Mouse (Mus musculus): Measurements from ENCODE around the gene Tppp2.
A peak's percentile ranks its signal among the peaks of the same experiment; 100 is the strongest.
"Not testable (repeated sequence)": the region's sequence is repeated elsewhere in the genome, so short reads cannot be mapped to it uniquely, and the experiment has no call there.

Tppp2 gene

DNA sequence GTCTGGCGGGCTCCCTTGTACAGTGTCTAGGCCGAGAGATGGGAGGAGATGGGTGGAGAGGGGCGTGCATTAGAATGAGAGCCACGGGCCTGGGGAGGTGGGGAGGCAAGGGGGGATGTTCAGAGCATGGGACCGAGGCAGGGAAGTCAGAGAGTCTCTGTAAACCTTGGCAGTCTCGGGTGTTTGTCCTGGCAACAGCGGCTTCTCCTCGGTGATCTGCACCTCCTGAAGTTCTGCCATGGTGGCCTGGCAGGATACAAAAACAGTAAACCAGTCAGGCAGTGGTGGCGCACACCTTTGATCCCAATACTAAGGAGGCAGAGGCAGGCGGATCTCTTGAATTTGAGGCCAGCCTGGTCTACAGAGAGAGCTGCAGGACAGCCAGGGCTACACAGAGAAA lies 6.9 kb upstream of the Tppp2 start:
- no peak for DNase-seq (ENCODE audit: low read depth, low spot score)

DNA sequence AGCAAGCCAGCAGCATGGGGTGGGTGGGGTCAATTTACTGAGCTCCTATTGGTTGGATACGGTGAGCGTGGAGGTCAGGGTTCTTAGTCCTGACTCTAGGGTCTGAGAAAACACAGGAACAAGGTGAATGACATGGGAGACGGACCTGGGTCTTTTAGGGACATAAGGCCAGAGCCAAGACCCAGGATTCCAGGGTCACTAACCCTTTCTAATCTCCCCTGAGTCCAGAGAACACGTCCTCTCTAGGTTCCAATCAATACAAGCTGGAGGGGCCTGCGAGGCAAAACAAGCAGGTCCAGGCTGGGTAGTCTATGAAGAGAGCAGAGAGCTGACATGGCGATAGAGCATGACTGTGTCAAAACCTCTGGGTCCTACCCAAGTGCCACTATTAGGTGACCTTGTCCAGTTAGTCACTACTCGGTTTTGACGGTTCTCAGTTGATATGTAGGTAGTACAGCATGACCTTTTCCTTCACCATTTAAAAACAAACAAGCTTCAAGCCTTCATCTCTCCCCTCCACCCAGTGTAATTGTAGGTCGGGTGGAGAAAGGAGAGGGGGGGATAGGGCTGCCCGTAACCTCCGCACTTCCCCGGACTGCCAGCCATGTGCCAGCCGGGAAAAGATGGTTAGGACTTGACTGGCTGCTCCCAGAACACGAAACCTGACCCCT lies 5.7 kb upstream of the Tppp2 start:
- DNase-seq (ENCODE audit: low read depth, low spot score) = peak; percentile 32

- peak; percentile 86 for DNase-seq (ENCODE audit: low read depth, low spot score)
Observed at GRCm38 (mm10) chr14:51913062-51913959, 4.9 kb upstream of the Tppp2 start.

DNA sequence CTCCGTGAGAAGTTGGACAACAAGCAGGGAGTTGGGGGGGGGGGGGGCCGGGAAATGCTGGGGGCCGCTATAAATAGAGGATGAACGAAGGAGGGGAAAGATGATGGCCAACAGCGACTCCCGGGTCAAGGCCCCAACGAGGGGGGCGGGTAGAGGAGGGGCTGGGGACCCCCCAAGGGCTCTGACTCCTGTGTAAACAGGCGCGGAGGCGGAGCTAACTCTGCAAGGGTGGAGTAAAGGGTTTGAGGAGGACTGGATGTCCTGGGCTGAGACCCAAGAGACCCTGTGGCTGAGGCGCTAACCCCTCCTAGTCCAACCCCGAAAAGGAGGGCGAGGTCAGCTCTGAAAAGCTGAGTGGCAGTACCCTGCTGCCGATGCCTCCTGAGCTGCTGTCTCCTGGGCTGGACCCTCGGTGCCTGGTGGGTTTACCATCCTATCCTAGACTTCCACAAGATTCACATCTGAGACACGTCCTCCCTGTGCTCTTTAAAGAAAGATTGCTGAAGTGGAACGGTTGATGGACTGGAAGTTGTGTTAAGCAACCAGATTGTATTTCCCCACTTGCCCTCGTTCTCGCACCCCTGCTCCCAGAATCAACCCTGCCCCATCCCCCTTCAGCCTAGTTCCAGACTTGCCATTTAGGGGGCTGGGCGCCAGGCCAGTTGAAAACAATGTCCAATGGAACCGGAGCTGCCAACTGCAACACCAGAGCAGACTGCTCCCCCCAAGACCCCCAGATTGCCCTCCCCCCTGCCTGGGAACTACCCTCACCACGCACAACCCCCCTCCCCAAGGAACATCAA lies 4.1 kb upstream of the Tppp2 start, which contains the start of gene Ndrg2:
Gene Ndrg2 (minus strand): TSS at position 199 of the 803 bp plus-strand sequence.
- peak; percentile 53 for DNase-seq (ENCODE audit: low read depth, low spot score)

DNA sequence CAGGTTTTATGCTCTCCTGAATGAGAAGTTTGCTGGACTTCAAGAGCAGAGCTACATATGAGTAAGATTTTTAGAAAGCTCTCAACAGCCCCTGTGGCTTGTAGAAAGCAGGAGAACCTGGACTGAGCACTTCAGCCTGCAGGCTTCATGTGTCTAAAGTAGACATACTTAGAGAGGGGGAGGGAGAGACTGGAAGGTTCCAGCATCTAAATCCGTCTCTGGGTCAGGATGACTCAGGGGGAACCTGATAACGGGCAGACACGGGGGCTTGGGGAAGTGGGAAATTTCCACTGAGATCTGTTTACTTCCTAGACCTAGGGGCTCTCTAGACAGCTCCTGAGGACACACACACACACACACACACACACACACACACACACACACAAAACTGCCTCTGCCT lies 3.2 kb upstream of the Tppp2 start:
- DNase-seq (ENCODE audit: low read depth, low spot score) = no peak

DNA sequence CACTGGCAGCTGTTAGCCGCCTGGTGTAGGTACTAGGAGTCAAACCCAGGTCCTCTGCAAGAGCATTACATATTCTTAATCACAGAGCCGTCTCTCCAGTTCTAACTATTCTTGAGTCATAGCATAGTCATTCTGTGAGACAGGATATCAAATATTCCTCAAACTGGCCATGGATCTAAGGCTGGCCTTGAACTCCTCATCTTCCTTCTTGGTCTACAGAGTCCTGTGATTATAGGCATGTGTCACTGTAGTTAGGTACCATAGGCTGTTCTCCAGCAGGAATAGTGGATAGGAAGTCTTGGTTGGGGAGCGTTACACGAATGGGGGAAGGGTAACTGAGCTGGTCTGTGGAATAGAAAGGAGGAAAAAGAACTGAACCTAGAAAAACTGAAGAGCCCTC lies 1.7 kb upstream of the Tppp2 start:
- no peak for DNase-seq (ENCODE audit: low read depth, low spot score)

GRCm38 (mm10) chr14:51918966-51919365 lies 741 bp downstream of the Tppp2 start:
- no peak for DNase-seq (ENCODE audit: low read depth, low spot score)

DNA sequence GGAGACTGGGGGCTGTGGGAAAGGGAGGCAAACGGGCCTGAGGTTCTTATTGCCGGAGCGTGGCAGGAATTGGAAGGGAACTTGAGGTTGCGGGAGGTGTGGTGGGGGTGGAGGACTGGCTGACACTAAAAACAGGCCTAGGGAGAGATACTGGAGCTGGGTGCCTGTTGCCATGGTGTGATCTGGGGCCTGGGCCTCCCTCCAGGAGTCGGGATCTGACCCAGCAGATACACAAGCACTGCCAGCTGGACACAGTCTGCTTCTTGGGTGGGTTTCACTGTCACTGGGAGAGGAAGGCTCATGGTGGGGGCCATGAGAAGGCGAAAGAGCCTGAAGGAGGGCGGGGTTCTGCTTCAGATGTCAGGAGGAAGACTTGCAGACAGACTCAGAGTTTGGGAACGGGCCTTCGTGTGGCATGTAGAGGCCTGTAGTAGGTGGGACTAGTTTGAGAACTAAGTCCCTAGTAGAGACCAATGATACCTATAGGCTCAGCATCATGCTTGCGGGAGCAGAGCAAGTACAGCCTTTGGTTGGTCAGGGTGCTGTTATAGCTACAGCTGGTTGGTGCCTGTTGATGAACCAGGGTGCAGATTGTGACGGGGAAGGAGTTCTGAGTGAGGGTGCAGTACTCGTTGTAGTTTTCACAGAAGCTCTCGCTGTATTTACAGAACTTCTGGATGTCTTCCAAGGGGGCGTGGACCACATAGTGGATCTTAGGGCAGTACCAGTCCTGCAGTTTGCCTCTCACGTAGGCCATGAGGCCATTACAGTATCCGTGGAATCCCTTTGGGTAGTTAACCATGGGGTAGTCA lies 3.7 kb downstream of the Tppp2 start:
- DNase-seq (ENCODE audit: low read depth, low spot score) = no peak

- DNase-seq (ENCODE audit: low read depth, low spot score) = no peak
Observed at GRCm38 (mm10) chr14:51922571-51922865, 4.3 kb downstream of the Tppp2 start, which contains the start of gene Rnase13. Rnase13 (minus strand) TSS chr14:51922773.

GRCm38 (mm10) chr14:51922910-51923309 lies 4.7 kb downstream of the Tppp2 start:
- DNase-seq (ENCODE audit: low read depth, low spot score) = no peak

- DNase-seq (ENCODE audit: low read depth, low spot score) = no peak
Observed at GRCm38 (mm10) chr14:51923492-51923891, 5.3 kb downstream of the Tppp2 start.

- DNase-seq (ENCODE audit: low read depth, low spot score) = not testable (repeated sequence)
Observed at GRCm38 (mm10) chr14:51926930-51927329, 8.7 kb downstream of the Tppp2 start.

DNA sequence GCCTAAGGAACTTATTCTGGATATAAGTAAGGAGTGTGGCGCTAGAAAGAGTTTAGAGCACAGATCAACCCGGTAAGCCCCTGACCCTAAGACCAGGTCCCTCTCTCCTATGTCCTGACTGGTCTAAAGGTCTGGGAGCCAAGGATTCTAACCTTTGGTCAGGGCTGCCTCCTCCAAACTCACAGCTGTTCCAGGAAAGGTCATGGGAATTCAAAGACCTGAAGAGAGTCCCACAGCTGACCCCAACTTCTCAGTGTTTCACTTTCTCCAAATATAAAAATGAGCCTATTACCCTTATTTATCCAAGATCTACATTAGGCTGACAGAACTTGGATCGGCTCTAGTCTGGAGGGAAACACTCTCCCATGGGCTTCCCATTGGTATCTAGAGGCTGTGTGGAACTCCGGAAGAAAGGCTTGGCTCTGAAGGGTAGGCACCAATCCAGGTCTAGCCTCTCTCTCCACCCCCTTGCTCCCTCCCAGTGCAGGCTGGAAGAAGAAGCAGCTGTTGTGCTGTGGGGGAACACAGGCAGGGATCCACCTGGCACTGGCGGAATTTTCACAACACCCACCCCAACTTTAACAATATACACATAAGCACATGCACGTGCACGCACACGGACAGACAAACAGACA lies 11.2 kb downstream of the Tppp2 start:
- DNase-seq (ENCODE audit: low read depth, low spot score) = no peak

- DNase-seq (ENCODE audit: low read depth, low spot score) = no peak
Observed at GRCm38 (mm10) chr14:51929968-51930367, 11.7 kb downstream of the Tppp2 start.

- peak; percentile 76 for DNase-seq (ENCODE audit: low read depth, low spot score)
Observed at GRCm38 (mm10) chr14:51930824-51931223, 12.6 kb downstream of the Tppp2 start.

DNA sequence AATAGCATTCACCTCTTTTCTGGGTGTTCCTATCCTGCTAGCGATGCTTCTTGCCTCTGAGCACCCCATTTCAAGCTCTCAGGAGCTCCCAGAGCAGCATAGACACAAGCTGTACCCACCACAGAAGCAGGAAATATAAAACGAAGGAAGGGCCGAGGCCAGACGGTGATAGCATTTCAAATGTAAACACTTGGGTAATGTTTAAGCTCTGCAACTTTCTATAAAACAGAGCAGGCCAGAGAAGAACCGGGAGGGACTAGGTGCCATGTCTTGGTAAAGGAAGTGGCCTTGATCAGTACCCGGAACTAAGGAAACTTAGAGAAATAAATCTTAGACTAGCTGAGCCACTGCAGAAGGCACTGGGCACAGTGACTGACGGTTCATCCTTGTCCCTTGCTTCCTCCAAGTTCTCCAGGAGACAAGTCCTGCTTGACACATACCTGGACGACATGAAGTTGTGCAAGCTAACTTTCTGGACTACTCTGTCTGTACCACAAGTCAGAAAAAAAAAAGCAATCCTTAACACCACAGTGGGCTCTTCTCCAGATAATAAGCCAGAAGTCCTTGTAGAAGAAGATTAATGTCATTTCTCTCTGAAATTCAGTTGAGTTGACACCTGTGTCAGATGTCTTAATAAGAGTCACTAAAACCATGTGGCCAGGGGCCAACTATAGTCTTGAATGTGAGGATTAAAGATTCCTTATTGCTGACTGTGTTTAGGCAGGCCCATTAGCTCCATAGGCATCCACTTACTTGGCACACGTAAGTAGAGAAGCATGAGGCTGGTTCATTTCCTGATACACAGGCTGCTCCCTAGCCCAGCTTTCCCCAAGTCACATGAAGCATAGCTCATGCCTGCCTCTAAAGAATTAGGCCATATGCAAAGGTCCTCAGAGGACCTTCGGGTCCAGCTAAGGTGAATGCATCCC lies 14.1 kb downstream of the Tppp2 start:
- no peak for DNase-seq (ENCODE audit: low read depth, low spot score)

GRCm38 (mm10) chr14:51939005-51939404 lies 20.8 kb downstream of the Tppp2 start:
- DNase-seq (ENCODE audit: low read depth, low spot score) = peak; percentile 65

- peak; percentile 65 for DNase-seq (ENCODE audit: low read depth, low spot score)
Observed at GRCm38 (mm10) chr14:51940944-51941560, 22.8 kb downstream of the Tppp2 start.

GRCm38 (mm10) chr14:51941577-51941976 lies 23.4 kb downstream of the Tppp2 start:
- DNase-seq (ENCODE audit: low read depth, low spot score) = no peak
